Mouse (Mus musculus): ENCODE measurements around the gene Mrps17.

DNA sequence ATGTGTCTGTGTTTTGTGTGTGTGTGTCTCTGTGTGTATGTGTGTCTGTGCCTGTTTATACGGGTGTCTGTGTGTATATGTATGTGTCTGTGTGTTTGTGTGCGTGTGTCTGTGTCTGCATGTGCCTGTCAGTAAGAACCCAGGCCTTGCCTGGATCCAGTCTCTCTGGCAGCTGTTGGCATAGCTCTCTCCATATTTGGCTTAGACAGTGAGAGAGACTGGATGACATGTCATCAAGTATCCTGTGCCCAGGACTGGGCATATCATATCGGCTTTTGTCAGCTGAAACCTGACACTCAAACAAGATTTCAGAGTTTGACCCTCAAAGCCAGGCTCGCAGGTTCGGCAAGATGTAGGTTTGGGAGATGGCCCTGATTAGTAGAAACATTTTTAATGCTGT is 15.7 kb downstream of the Mrps17 start:
- TF ChIP-seq CTCF (IDR thresholded peaks at IDR 0.05; ENCODE audit: borderline replicate concordance, insufficient read depth, low read depth, low read length): no peak
- TF ChIP-seq POLR2A (IDR thresholded peaks at IDR 0.05; ENCODE audit: borderline replicate concordance, insufficient read depth, low read length): no peak

Measured in cerebellum, adult 2 months (tissue).